Mouse (Mus musculus): ENCODE measurements around the gene Cmbl. TPM values are rescaled to one million over a fixed set of nuclear protein-coding genes. Genes with fewer than 3 reads are reported as not detected.

Cmbl gene
- total RNA-seq, 1 experiment from 2014 or later = not detected

DNA sequence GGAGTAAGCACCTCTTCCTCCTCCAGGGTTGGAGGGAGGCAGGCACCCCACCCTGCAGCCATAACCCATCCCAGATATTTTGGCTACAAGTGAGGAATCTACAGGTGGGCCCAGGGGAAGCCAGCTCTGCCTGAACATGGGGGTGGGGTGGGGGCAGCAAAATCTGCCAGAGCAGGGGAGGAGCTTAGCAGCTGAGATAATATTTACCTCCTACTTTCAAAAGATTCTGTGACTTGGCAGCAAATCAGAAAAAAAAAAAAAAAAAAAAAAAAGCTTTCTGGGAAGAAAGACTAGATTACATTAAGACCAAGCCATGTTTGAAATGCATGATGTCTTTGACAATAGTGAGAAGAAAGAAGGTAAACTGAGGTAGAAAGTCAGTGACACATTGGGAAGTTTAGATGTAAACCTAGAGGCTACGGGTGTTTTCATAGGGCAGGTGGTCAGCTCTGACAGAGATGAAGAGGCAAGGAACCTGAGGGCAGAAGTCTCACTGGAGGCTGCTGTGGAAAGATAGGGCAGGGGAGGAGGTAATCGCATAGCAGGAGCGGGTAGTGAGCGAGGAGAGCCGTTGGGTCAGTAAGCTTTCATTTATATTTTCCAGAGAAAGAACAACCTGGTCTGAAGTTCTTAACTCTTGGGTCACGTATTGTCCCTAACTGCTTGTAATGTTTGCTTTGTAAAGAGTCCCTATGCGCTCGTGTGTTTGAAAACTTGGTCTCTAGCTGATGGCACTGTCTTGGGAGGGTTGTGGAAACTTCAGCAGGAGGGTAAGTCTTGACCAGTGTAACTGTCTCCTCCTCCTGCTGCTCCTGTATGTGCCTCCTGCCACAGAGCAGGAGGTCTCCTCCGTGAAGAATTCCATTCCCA is 25.3 kb upstream of the Cmbl start:
- peak; percentile 31; the same call in 1 of the 2 replicates for ATAC-seq (replicated peaks; ENCODE audit: low read depth, poor library complexity, severe bottlenecking)

DNA sequence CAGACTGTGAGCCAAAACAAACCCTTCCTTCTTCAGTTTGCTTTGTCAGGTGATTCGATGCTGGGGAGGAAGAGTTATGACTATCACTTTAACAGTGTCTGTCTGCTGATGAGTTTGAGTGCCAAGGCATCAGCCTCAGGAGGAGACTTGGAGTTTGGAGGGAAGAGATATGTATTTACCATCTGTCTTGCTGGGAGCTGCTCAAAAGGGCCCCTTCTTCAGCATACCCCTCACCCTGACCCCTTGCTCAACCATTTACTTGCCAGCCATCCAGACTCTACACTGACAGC is 24.7 kb upstream of the Cmbl start:
- ATAC-seq (replicated peaks; ENCODE audit: low read depth, poor library complexity, severe bottlenecking) = no peak

DNA sequence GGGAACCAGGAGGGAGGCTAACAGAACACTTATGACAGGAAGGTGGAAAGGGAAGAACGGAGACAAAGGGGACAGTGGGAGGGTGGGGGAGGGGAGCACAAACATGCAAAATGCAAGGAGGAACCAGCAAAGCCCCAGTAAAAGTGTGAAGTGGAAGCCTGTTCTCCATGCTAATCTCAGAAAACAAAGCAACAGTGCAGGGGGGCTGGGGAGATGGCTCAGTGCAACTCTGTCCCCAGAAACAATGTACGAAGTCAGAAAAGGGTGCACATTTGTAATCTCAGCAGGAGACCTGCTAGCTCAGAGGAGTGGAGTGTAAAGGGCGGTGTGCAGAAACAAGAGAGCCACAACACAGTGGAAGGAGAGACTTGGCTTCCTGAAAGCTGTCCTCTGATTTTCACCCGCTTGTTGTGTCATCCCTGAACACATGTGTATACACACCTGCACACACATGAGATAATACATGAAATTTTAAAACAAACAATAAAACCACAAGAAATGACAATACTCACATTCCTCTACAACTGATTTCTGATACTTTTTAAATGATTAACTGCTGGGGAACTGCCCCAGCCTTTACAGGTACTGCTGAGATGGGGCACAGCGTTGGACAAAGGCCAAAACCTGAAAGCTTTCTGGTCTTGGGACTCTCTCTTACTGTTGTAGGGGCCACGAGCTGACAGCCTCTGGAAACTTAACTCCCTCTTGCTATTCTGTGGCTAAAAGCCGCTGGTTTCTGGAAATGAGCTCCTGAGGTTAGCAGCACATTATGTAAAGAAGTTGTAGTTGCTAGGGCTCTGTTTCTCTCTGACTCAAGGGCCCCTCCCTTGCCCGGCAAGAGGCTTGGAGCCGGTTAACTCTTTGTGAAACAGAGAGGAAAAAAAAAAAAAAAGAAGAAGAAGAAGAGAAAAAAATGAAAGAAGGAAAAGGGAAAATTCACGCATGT is 22.9 kb upstream of the Cmbl start:
- peak; percentile 59 for ATAC-seq (replicated peaks; ENCODE audit: low read depth, poor library complexity, severe bottlenecking)

DNA sequence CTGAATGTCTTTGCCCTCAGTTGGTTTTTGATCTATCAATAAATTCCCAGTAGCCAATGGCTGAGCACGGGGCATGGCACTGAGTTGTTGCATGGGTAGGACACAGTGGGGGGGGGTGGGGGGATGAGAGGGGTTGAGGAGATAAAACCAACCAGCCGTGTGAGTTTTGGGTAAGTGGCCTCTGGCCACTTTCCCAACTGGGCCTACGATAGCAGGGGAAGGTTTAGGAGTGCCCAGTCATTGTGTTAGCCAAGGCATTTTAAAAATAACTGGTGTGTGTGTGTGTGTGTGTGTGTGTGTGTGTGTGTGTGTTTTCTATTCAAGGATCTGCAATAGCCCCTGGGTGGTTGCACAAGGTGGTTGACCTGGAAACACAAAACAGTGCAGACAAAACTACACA is 21.9 kb upstream of the Cmbl start:
- ATAC-seq (replicated peaks; ENCODE audit: low read depth, poor library complexity, severe bottlenecking) = no peak

DNA sequence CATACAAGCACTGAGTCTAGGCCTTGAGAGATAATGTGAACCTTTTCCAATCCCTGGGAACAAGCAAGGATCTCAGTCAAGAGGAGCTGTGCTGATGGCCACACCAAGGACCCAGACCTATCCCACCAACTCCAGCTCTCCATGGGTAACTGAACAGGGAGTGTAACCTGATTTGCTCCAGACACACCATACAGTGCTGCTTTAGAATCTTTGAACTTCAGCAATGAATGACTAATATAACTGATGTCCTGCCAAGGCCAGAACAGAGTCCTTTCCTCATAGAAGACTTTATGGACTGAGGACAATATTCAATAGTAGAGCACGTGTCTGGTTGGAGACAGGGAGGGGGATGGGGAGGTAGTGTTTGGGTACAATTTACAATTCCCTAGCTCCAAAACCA is 20.1 kb upstream of the Cmbl start:
- no peak for ATAC-seq (replicated peaks; ENCODE audit: low read depth, poor library complexity, severe bottlenecking)

DNA sequence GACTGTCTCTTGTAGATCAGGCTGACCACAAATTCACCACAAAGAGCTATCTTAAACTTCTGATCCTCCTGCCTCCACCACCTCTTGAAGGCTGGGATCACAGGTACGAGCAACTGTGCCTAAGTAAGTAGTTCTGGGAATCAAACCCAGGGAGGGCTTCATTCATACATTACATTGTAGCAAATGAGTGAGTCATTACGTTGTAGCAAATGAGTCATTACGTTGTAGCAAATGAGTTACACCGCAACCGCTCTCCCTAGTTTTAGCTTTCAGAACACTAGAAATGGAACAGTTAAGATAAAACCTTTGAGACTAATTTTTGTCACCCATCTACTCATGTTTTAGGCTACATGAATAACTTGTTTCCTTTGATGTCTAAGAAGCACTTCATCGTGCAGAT is 18.9 kb upstream of the Cmbl start:
- no peak for ATAC-seq (replicated peaks; ENCODE audit: low read depth, poor library complexity, severe bottlenecking)

DNA sequence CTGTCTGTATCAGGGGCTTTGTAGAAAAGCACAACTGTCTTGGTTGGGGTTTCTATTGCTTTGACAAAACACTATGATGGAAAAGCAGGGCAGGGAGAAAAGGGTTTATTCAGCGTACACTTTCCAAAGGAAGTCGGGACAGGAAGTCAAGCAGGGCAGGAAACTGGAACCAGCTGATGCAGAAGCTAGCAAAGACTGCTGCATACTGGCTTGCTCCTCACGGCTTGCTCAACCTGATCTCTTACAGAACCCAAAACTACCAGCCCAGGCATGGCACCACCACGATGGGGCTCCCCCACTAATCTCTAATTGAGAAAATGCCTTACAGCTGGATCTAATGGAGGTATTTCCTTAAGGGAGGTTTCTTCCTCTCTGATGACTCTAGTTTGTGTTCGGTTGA is 17.8 kb upstream of the Cmbl start:
- no peak for ATAC-seq (replicated peaks; ENCODE audit: low read depth, poor library complexity, severe bottlenecking)

DNA sequence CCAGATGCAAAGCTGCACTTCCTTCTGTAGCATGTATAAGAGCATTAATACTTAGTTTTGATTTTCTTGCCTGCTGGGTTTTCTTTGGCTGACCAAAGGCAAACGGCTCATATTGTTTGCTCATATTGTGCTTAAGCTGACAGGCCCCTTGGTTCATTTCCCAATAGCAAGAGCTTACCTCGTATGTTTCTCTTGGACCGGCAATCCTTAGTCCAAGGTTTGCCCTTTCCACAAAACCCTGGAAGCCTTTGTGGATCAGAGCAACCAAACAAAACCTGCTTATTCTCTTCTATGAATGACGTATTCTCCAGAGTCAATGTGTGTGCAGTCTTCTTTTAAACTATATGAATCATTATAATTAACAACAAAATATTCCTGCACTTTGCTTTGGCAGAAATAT is 14.8 kb upstream of the Cmbl start:
- no peak for ATAC-seq (replicated peaks; ENCODE audit: low read depth, poor library complexity, severe bottlenecking)

DNA sequence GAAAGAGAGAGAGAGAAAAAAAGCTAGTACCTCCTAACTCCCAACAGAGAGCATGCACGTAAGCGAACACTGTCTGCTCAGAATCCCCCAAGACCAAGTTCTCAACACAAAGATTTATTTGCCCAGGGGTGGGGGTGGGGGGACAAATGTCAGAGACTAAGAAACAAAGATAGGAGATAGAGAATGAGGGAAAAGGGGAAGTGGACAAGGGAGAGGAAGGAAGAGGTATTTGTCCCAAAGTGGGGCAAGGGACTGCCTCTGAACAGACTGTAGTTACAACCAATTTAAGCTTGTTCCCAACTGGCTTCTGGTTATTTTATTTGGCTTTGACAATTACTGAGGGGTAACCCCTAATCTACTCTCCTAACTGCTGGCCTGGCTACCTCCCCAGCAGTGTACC is 10.3 kb upstream of the Cmbl start:
- peak; percentile 84 for ATAC-seq (replicated peaks; ENCODE audit: low read depth, poor library complexity, severe bottlenecking)

DNA sequence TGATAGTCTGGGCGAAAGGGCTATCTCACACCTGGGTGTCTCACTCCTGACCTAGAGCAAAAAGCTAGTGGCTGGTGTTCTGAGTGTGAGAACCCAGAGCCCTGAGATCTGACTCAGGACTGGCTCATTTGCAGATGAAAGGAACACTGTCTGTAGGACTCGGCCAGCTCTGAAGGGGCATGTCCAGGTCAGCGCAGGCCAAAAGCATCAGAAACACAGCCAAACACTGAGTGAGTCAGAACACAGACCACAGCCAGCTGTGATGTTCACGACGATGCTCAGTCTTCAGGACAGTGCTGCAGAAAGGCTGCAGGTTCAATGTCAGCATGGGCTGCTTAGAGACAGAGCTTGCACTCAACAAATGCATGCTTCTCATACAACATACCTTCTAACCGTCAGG is 3.8 kb upstream of the Cmbl start:
- no peak for ATAC-seq (replicated peaks; ENCODE audit: low read depth, poor library complexity, severe bottlenecking)

DNA sequence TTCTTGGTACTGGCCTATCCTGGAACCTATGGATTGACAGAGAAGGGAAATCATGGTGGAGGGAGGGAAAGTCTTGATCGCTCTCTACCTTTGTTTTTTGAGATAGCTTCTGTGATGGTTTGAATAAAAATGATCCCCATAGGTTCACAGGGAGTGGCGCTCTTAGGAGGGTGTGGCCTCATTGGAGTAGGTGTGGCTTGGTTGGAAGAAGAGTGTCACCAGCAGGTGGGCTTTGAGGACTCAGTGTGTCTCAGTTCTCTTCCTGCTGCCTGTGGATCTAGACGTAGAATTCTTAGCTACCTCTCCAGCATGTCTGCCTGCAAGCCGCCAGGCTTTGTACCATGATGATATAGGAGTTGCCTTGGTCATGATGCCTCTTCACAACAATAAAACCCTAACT is 3.2 kb upstream of the Cmbl start:
- ATAC-seq (replicated peaks; ENCODE audit: low read depth, poor library complexity, severe bottlenecking) = no peak

DNA sequence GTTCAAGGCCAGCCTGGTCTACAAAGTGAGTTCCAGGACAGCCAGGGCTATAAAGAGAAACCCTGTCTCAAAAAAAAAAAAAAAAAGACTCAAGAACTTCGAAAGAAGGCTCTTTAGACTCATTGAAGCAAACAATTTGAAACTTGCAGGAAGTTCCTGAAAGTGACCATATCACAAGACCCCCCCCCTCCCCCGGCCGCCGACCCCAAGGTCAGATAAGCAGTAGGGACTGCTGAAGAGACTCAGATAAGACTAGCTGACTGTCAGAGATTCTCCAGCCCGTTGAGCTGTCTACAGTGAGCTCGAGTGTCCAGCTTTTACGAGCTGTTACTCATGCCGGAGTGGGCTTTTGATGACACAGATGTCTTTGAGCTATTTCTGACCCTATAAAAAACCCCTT is 2.3 kb upstream of the Cmbl start:
- ATAC-seq (replicated peaks; ENCODE audit: low read depth, poor library complexity, severe bottlenecking) = no peak

DNA sequence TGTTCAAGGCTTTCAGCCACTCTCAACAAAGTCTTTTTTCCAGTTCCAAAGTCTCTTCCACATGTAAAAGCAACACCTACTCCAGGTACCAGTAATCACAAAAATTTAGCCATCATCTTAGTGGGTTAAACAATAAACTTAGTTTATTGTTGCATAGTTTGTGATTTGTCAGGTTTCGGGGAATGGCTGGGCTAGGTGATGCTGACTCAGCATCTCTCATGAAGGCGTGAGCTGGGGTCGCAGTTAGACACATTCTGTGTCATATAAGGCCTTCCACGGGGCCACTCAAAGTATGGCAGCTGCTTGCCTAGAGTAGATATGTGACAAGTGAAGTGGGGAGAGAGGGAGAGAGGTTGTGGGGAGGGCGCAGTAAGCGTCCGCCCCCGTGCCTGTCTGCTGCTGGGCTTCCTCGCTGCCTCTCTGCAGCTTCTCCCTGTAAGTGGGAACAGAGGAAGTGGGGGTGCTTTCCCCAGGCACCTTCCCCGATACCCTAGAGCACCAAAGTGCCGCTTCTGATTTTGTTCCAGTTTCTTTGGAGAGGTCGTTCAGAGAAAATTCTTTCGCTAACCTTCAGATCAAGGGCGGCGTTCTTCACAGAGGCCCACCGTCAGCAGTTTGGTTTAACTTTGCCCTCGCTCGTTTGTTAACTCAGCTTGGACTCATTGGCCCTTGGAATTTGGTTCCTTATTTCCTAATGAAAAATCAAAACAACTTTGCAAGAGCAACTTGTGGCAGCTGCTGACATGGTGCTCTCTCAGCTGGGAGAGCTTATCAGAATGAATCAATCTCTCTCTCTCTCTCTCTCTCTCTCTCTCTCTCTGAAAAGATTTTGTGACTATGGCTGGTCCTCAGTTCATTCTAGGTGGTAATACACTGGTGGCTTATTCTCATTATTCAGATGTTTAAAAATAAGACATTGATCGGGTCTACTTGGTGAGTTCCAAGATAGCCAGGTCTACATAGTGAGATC is 1.3 kb upstream of the Cmbl start:
- peak; percentile 58 for ATAC-seq (replicated peaks; ENCODE audit: low read depth, poor library complexity, severe bottlenecking)

DNA sequence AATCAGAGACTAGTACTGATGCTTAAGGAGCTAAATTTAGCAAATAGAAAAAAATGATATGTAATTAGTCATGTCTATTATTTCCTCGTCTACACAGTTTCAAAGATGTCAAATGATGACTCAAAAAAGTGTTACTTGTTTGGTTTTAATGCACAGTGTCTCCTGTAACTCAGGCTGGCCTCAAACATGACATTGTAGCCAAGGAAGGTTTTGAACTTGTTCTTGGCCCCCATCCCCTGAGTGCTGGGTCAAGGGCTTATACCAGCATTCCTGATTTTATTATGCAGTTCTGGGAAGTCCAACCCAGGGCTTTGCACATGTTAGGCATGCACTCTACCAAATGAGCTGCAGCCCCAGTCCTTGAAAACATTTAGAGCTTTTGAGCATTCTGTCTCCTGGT is 597 bp downstream of the Cmbl start:
- no peak for ATAC-seq (replicated peaks; ENCODE audit: low read depth, poor library complexity, severe bottlenecking)

DNA sequence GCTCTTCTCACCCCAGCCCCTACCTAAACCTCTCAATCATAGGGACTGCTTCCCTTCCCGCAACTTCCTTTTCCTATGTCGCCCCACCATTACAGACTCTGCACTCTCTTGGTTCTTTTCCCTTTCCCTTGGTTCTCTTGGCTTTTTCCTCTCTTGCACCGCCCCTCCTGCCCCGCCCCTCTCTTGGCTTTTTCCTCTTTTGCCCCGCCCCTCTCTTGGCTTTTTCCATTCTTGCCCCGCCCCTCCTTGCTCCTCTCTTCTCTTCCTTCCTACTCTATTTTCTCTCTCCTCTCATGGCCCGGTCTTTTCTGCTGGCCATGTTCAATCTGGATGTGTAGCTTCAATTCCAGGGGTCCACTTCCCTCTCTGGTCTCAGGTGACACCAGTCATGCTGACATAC is 2.2 kb downstream of the Cmbl start:
- no peak for ATAC-seq (replicated peaks; ENCODE audit: low read depth, poor library complexity, severe bottlenecking)

DNA sequence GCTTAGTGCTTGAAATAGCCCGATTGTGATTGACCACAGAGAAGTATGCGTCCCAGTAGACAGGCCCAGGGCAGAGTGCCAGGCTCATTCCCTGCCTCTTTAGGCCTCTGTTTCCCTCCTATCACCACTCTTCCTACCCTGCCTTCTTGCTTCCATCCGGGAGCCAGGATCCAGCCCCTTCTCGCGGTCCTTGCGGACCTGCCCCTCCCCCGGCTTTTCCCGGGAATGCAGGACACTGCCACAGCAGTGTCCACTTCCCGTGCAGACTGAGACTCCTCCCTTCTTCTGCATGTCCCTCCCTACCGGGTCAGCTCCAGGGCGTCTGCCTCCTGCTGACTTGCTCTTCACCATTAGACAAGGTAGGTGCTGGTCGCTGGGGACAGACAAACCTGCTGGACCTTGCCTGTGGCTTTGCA is 3.4 kb downstream of the Cmbl start:
- no peak for ATAC-seq (replicated peaks; ENCODE audit: low read depth, poor library complexity, severe bottlenecking)

DNA sequence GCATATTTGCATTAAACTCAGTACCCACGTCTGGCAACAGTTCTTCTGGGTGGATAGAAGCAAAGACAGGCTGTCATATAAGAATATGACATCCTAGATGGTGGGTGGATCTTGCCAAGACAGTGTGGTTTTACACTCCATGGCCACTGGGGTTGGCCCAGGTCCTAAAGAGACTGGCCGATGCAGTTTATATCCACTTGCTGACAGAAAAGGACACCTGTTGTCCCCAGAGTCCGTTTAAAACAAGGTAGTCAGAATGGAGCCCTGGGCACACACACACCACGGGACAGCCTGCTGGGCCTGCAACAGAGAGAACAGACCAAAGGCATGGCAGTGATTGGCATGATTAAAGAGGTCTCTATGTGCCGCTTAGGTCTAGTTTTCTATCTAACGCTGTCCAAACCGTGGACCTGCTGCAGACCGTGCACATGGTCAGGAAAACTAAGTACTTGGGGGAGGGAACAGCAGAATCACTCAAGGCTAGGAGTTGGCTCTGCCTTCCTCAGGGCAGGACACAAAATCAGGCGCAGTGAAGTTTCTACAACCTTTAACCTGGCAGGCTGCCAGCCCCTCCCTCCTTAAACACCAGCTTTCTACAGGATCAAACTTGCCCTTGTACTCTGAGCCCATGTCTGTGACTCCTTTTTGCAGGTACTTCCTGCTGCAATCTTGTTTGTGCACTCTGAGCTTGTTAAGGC is 4.3 kb downstream of the Cmbl start:
- ATAC-seq (replicated peaks; ENCODE audit: low read depth, poor library complexity, severe bottlenecking) = no peak

DNA sequence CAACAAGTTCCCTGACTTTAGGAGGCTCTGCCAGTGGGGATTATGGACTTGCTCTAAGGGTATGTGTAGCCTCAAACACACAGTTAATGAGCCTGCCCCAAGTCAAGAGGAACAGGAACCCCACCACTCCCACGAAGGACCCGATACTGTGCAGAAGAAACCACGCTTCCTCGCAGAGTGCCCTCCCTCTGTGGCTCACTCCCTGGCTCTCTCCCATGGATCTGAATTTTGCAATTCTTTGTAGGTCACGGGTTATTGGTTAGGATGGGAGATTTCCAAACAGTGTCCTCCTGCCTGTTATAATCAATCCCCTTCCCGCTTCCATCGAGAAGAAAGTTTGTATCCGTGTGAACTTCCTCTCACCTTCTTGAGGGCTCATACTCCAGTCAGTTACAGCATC is 5.8 kb downstream of the Cmbl start:
- peak; percentile 27; the same call in 1 of the 2 replicates for ATAC-seq (replicated peaks; ENCODE audit: low read depth, poor library complexity, severe bottlenecking)

DNA sequence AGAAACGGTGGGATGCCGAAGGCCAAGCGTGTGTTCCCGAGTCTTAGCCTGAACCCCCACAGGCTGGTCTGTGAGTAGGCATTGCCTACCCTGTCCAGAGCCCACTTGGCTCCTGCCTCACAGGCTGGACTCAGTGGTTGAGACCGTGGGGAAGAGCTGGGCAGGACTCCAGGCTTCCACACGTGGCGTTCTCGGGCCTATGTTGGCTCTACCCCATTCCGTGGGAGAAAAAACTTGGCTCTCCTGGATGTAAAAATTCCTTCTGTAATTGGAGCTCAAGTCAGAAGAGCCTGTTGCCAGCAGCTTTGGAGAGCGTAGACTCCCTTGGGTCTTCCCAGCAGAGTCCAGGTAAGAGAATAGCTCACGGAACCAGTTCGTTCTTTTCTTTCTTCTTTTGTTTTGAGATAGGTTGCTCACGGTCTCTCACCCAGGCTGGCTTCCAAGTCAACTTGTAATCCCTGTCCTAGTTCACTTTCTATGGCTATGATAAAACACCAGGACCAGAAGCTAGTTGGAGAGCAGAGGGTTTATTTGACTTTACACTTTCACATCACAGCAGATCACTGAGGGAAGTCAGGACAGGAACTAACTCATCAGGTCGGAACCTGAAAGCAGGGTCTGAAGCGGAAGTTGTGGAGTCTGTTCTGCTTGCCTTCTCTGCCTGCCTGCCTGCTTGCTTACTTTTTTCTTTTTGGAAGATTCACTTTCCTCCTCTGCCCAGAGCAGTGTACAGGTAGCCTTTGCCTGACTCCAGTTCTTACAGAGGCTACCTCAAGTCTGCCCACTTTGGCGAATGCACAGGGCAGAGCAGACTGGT is 6.9 kb downstream of the Cmbl start:
- peak; percentile 61 for ATAC-seq (replicated peaks; ENCODE audit: low read depth, poor library complexity, severe bottlenecking)

Data from common myeloid progenitor, adult 5-6 weeks (primary cell).